Mouse (Mus musculus) spleen, adult 2 months (tissue): ENCODE data around the gene Taf1c.

Source experiments
- CTCF ChIP-seq: fragments of 200-500 bp; IDR thresholded peaks from 2 replicates; pipeline ENCODE4 v1.5.1; 2011; ENCODE audit warnings: mild to moderate bottlenecking, inconsistent platforms; ENCODE audit not compliant: insufficient read depth, insufficient read length, insufficient replicate concordance; ENCODE audit errors: extremely low read depth
- POLR2A ChIP-seq: fragments of 200-500 bp; IDR thresholded peaks from 2 replicates; pipeline ENCODE4 v1.6.1; 2011; ENCODE audit warnings: low read depth, low read length, inconsistent platforms

GRCm38 (mm10) chr8:119627613-119628359, 22.8 kb upstream of the Taf1c start:
- TF ChIP-seq CTCF, result no peak
- no peak for TF ChIP-seq POLR2A
